In genomic region chr19:20979244-20979643, GRCm38 (mm10) we compare ENCODE assay signal across 22 mouse cellular contexts. TPM values are rescaled to one million over a fixed set of nuclear protein-coding genes. Genes with fewer than 3 reads are reported as not detected.
"Had no signal": no experiment of that assay in that cellular context is flagged by ENCODE, and none has a peak within 500 bp of the region (broad histone marks: within the 10 kb centered on the region; RNA-seq: fewer than 3 reads in every experiment).

No protein-coding gene starts in this region.

- ATAC-seq: hindbrain, embryonic 16.5 days; inflammation-experienced regulatory T-cells, adult 6 months; intestine, embryonic 15.5 days; intestine, postnatal 0 days; liver, embryonic 12.5 days had no signal

- DNase-seq: gastrocnemius, postnatal 14 days; gastrocnemius, postnatal 36 days; heart, adult 11 months; heart, adult 2 months; heart, postnatal 14 days; heart, postnatal 36 days; kidney, adult 18-20 months; kidney, adult 8-10 months; kidney, postnatal 14 days; kidney, postnatal 4 days; left cerebral cortex, postnatal 4 days had no signal

RNA-seq across cellular contexts. Expression of gene Tmc1, which starts 25.2 kb away (rescaled TPM):
- total RNA-seq: gastrocnemius, adult 18-20 months; gastrocnemius, adult 8-10 months; gastrocnemius, postnatal 14 days; gastrocnemius, postnatal 36 days; heart, postnatal 14 days; heart, postnatal 36 days; layer of hippocampus, adult 2 months; layer of hippocampus, postnatal 10 days; layer of hippocampus, postnatal 25 days; liver, adult 2 months had no signal
